Mouse (Mus musculus): ENCODE measurements around the gene Adm.
A peak's percentile ranks its signal among the peaks of the same experiment; 100 is the strongest.
"Not testable (repeated sequence)": the region's sequence is repeated elsewhere in the genome, so short reads cannot be mapped to it uniquely, and the experiment has no call there.

Gene Adm

GRCm38 (mm10) chr7:110627486-110628272 lies at the start of gene Adm:
TSS of gene Adm (plus strand) at chr7:110627661.
- DNase-seq = peak; percentile 57 to 74

DNA sequence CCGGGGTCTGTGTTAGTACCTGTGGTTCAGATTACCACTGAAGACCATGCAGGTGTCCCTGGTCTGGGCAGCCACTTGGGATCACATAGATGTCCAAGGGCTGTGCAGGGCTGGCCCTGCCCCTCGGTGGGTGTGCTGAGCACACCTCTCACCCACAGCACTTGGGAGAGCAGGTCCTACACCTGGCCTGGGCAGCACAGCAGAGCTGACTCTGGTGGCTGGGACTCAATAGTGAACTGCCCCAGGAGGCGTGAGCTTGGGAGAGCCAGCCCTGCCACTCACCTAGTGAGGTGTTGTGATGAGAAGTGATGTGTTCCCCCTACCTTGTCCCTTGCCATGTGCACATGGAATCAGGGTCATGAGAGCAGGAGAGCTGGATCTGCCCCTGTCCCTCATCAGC lies 43.8 kb upstream of the Adm start:
- no peak for DNase-seq

DNA sequence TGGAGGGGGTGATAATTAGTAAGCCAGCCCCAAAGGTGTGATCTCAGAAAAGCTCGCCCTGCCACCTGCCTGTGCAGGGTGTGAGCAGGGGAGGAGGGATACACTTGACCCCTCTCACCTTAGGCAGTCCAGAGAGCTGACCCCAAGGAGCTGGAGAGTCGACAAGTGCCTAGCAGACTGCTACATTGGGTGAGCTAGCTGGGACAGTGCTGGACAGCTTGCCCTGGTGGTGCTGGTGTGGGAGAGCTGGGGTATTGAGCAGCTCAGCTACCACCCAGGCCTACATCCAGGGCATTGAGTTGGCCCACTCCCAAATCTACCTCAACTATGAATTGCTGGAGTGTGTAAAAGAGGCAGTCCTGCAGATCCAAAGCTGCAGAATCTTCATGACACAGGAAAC lies 43.3 kb upstream of the Adm start:
- no peak for DNase-seq

GRCm38 (mm10) chr7:110585250-110585649 lies 42.2 kb upstream of the Adm start:
- DNase-seq = no peak

DNA sequence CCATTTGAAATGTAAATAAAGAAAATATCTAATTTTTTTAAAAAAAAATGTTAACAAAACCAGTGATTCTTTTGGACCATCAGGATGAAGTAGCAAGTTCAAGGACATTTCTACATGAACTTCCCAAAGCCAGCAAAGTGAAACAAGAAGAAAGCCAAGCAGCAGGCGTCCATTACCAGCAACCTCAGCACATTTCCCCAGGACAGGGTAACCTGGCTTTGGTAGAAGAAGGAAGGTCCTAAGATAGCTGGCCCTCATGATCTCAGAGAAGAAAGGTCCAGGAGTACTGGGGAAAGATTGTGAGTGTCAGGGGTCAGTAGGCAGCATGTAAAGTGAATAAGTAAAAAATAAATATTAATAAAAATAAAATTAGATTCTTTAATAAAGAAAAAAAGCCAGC lies 39.7 kb upstream of the Adm start:
- DNase-seq = no peak

- not testable (repeated sequence) for DNase-seq
Observed at GRCm38 (mm10) chr7:110593991-110594390, 33.5 kb upstream of the Adm start.

- no peak for DNase-seq
Observed at GRCm38 (mm10) chr7:110597141-110597540, 30.3 kb upstream of the Adm start.

DNA sequence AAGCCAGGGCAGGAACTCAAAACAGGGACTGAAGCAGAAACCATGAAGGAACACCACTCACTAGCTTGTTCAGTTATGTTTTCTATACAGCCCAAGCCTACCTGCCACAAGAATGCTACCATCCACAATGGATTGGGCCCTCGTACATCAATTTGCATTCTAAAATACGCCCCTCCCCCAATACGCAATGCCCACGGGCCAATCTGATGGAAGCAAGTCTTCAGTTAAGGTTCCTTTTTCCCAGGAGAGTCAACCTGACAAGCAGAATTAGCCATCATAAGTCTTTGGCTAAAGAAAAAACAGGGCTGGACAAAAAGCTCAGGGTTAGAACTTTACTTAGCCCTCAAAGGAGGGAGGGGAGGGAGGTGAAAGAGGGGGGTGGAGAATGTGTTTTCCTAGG lies 22.0 kb upstream of the Adm start:
- DNase-seq = no peak

DNA sequence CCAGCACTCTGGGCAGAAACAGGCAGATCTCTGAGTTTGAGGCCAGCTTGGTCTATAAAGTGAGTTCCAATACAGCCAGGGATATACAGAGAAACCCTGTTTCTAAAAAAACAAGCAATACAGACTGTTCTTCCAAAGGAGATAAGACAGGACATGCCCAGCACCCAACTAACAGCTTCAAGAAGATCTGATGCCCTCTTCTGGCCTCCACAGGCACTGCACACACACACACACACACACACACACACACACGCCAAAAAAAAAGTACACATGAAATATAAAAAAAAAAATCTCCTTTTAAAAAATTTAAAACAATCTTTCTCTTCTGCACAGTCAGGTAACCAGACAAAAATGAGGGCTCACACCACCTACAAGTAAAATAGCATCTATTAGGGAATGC lies 20.6 kb upstream of the Adm start:
- no peak for DNase-seq

GRCm38 (mm10) chr7:110613381-110614132 lies 13.9 kb upstream of the Adm start:
- no peak for DNase-seq

DNA sequence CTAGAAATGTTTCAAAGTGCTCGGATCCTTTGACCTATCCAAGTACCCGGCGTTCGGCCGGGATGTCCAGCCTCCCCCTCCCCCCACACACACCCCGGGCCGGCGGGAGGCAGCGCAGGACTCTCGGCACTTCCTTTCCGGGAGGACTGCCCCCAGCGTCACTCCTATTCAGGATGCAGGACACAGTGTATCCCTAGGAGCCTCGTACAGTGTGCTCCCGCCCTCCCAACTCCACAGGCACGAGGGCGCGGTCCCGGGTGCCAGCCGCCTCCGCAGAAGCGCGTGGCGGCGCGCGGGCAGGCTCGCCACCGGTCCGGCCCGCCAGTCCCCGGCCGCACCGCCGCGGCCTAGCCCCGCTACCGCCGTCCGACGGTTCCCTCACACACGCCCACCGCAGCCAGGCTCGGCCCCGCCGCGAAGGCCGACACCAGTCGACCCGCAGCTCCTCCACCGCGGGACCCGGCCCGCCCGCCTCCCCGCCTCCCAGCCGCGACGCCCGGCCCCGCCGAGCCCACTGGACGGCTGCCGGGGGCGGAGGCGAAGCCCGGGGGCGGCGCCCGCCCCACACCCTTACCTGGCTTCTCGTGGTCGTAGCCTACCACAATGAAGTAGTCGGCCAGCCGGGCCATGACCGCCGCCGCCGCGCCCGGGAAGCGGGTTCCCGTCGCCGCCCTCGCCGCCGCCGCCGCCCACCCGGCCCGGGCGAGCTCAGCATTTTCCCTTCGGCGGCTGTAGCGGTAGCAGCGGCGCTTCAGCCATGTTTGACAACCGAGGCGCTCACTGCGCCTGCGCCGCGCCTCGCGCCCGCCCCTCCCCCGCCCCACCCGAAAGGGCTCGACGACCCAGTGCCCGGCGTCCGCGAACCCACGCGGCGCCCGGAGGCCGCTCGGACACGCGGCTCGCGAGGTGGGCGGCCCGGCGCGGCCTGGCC lies 13.1 kb upstream of the Adm start, which contains the start of gene Sbf2:
Gene Sbf2, minus strand, starts transcription at position 790 of the 931 bp plus-strand sequence.
- peak; percentile 52 to 65 for DNase-seq

DNA sequence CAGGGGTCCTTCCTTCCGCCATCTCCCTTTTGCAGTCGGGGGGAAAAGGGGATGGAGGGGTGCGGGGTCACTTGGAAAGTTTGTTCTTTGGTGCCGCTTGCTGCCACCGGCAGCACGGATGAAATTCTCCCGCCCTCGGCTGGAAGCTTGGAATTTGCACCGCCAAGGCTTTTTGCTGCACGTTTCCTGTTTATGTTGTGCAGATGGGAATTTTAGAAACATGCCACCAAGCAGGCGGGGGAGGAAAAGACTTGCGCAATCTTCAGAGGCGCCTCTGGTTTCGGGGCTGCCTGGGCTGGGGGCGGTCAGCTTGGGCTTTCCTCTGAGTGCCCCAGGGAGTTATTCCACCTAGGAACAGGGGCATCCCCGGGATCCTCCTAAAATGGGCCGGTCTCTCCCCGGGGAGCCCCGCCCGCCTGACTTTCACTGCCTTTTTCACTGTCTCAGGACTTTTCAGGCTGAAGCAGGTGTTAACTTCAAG lies 12.3 kb upstream of the Adm start:
- peak; percentile 22 to 33 for DNase-seq

DNA sequence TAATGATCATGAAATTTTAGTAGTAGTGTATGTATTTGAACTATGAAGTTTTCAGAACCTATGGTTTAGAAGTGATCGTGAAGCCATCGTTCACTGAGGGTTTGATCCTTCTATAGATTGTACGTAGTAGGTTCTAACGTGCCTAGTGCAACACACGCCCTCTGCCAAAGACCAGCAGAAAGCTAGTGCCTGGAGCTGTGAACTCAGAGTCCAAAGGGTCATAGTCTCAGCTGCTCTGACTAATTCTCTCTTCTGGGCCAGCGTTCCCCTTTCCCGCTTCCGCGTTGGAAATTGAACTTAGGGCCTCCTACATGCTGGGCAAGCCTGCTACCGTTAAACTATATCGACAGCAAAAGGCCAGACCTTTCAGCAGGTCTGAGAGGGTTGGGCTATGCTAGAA lies 11.7 kb upstream of the Adm start:
- DNase-seq = no peak

- DNase-seq = no peak
Observed at GRCm38 (mm10) chr7:110619086-110619611, 8.3 kb upstream of the Adm start.

DNA sequence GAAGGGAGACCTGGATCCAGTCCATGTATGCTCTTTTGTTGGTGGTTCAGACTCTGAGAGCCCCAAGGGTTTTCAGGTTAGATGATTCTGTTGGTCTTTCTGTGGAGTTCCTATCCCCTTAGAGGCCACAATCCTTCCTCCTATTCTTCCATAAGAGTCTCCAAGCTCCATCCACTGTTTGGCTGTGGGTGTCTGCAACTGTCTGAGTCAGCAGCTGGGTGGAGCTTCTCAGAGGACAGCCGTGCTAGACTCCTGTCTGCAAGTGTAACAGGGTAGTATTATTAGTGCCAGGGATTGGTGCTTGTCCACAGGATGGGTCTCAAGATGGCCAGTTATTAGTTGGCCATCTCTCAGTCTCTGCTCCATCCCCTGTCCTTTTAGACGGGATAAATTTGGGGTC lies 3.4 kb upstream of the Adm start:
- DNase-seq = no peak

- DNase-seq = no peak
Observed at GRCm38 (mm10) chr7:110624961-110625360, 2.5 kb upstream of the Adm start.

- no peak for DNase-seq
Observed at GRCm38 (mm10) chr7:110625489-110625888, 2.0 kb upstream of the Adm start.

DNA sequence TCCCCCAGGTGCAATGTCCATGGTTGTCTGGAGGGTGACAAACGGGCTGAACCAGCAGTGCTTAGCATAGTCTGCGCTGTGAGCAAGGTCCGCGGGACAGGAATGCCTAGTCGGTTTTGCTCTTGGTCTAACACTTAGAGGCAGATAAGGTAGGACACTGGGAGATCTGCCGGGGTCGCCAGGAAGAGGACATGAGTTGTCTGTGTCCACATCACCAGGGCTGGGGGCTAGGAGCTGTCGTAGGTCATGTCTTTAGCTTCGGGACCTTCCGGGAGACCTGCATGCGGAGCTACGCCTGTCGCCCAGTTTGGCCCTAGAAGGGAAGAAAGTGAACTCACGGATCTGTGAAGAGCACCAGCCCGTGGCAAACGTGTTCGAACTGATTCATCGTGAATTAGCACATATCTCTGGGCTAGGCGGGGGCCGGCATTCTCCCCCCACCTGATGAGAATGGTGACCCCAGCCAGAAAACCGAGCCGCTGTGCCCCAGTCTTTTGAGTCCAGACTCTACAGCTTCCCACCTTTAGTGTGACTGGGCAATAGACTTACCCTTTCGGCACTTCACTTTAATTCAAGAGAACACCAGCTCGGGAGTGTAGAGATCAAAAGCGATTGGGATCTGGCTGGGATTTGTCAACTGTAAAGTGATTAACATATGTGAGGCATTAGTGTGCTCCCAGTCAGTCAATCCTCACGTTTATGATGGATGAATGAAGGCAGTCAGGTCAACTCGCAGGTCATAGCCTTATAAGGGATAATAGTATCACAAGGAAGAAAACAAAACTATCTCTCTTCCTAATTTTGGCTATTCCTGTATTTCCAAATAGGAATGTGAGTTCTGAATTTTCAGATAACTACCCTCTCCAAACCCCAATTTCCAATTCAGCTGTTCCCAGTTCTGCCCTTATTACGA lies 1.0 kb upstream of the Adm start:
- DNase-seq = peak in 1 of 2 experiments; percentile 23

DNA sequence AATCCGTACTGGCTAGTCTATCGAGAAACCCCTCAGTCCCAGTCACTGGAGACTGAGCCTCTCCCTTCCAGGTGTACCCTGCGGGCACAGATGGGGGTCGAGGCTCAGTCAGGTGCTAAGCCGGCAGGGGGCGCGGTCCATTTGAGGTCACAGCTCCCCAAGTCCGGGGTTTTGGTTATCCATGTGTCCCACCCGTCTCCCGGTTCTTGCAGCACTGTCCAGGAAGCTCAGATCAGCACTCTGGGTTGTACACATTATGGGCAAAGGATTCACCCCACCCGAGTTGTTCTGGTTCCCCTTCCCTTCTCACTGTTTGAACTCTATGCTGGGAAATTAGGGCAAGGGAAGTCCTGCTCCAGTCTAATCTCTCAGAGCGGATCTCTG lies 370 bp upstream of the Adm start:
- DNase-seq = peak; percentile 11 to 42

GRCm38 (mm10) chr7:110628273-110628600 lies 776 bp downstream of the Adm start:
- no peak for DNase-seq

- DNase-seq = peak in 1 of 2 experiments; percentile 22
Observed at GRCm38 (mm10) chr7:110628611-110629354, 1.3 kb downstream of the Adm start.
